In the genomic region with DNA sequence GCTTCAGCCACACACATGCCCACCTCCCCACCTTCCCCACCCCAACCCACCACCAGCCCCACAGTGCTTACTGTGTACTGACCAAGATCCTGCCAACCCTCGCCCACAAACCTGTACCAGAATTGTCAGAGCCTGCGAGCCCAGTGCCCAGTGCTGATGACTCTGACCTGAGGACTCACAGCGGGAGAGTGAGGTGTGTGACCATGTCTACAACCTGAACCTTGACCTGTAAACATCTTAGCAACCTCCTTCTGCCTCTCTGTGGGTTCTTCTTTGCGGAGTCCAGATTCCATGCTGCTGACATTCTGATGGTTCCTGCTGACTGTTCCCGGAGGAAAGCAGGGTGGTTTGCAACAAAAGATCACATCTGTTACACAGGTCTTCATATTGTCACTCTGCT, we compare ENCODE assay signal across 21 mouse cellular contexts. TPM values are rescaled to one million over a fixed set of nuclear protein-coding genes. Genes with fewer than 3 reads are reported as not detected.
"Had no signal": no experiment of that assay in that cellular context is flagged by ENCODE, and none has a peak within 500 bp of the region (broad histone marks: within the 10 kb centered on the region; RNA-seq: fewer than 3 reads in every experiment).

No protein-coding gene starts in this region.

- H3K27me3 ChIP-seq: midbrain, embryonic 12.5 days; neural tube, embryonic 13.5 days had no signal

- H3K4me2 ChIP-seq: intestine, embryonic 15.5 days; midbrain, embryonic 12.5 days; neural tube, embryonic 13.5 days had no signal

- H3K4me1 ChIP-seq: limb, embryonic 10.5 days; midbrain, embryonic 12.5 days; neural tube, embryonic 13.5 days had no signal

- H3K4me3 ChIP-seq: intestine, embryonic 15.5 days; left cerebral cortex, adult 2 months; limb, embryonic 10.5 days; midbrain, embryonic 12.5 days; neural tube, embryonic 13.5 days had no signal

- DNase-seq: kidney, postnatal 10 days; retina, postnatal 1 day; right cerebral cortex, postnatal 4 days; spleen, adult 18-20 months; thymus, adult 2 months; thymus, postnatal 25 days had no signal

- H3K9me3 ChIP-seq: intestine, embryonic 15.5 days; limb, embryonic 10.5 days; midbrain, embryonic 12.5 days; neural tube, embryonic 13.5 days had no signal

- H3K9ac ChIP-seq: intestine, embryonic 15.5 days; midbrain, embryonic 12.5 days; neural tube, embryonic 13.5 days had no signal

- H3K27ac ChIP-seq: intestine, embryonic 15.5 days; left cerebral cortex, adult 2 months; limb, embryonic 10.5 days; midbrain, embryonic 12.5 days; neural tube, embryonic 13.5 days had no signal

- ATAC-seq: intestine, embryonic 15.5 days; midbrain, embryonic 16.5 days had no signal

- H3K36me3 ChIP-seq: intestine, embryonic 15.5 days; limb, embryonic 10.5 days; midbrain, embryonic 12.5 days; neural tube, embryonic 13.5 days had no signal

RNA-seq across cellular contexts. Expression of gene Defb30, which starts 15.6 kb away (rescaled TPM):
- total RNA-seq: layer of hippocampus, postnatal 25 days; left cerebral cortex, adult 2 months; left cerebral cortex, postnatal 14 days; megakaryocyte-erythroid progenitor cell, adult 5-6 weeks had no signal
- polyA plus RNA-seq: intestine, embryonic 15.5 days; limb, embryonic 10.5 days; limb, embryonic 14.5 days; liver, embryonic 16.5 days; lung, embryonic 16.5 days; midbrain, embryonic 12.5 days; midbrain, embryonic 16.5 days; neural tube, embryonic 13.5 days; stomach, embryonic 14.5 days; thymus, adult 2 months; urinary bladder, adult 2 months had no signal

RNA-seq across cellular contexts. Expression of gene Defb42, which starts 18.6 kb away (rescaled TPM):
- total RNA-seq: left cerebral cortex, adult 2 months; left cerebral cortex, postnatal 14 days had no signal
- polyA plus RNA-seq: limb, embryonic 10.5 days; liver, embryonic 16.5 days; midbrain, embryonic 12.5 days; midbrain, embryonic 16.5 days; neural tube, embryonic 13.5 days; stomach, embryonic 14.5 days had no signal

RNA-seq across cellular contexts. Expression of gene Defb43, which starts 53.8 kb away (rescaled TPM):
- total RNA-seq: layer of hippocampus, postnatal 25 days; left cerebral cortex, adult 2 months; left cerebral cortex, postnatal 14 days; megakaryocyte-erythroid progenitor cell, adult 5-6 weeks had no signal
- polyA plus RNA-seq: intestine, embryonic 15.5 days; limb, embryonic 10.5 days; limb, embryonic 14.5 days; liver, embryonic 16.5 days; lung, embryonic 16.5 days; midbrain, embryonic 12.5 days; midbrain, embryonic 16.5 days; neural tube, embryonic 13.5 days; stomach, embryonic 14.5 days; testis, adult 2 months; thymus, adult 2 months; urinary bladder, adult 2 months had no signal
